Mouse (Mus musculus) frontal cortex, postnatal 36 days (tissue): ENCODE measurements at regions not wholly inside any gene's neighbourhood (a gene's known extent, or its start where the extent isn't known, plus 50 kb on each side); places are given as distances from the start of the nearest gene placed in this dataset.

ENCODE experiments used
- DNase-seq, 2 experiments: peaks; one replicate each; pipeline ENCODE4 v3.0.0; 2022; ENCODE audit warnings: low spot score in 2 of 2

DNA sequence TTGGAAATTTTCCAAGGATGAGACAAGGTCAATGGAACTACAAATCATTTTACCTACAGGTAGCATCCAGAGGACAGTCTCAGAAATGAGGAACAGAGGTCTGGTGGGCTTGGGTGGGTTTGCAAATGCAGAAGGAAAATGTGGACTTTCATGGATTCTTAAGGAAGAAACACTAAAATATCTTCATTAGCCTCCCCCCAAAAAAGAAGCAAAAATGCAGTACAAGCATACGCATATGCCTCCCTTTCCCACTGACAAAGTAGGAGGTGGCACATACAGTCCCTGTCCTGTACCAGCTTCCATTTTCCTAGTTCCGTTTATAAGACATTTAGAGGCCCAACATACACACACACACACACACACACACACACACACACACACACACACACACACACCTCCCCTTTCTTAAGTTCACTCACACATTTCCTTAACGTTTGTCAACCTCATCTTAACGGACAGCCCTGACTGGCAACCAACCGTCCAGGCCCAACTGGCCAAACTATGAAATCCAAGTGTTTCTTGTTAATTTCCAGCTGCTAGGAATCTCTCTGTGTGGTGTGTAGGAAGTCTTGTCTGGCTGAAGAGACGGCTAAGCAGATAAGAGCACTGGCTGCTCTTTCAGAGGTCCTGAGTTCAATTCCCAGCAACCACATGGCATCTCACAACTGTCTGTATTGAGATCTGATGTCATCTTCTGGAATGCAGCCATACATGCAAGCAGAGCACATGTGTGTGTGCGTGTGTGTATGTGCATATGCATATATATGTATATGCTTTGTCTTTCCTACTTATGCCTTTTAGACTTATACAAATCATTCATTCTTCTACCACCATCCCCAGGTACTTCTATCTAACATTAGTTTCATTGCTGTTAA lies 206.6 kb upstream of the Hnrnpa3 start:
- DNase-seq, result no peak

GRCm38 (mm10) chr2:75455481-75455880 lies 203.6 kb upstream of the Hnrnpa3 start:
- no peak for DNase-seq

DNA sequence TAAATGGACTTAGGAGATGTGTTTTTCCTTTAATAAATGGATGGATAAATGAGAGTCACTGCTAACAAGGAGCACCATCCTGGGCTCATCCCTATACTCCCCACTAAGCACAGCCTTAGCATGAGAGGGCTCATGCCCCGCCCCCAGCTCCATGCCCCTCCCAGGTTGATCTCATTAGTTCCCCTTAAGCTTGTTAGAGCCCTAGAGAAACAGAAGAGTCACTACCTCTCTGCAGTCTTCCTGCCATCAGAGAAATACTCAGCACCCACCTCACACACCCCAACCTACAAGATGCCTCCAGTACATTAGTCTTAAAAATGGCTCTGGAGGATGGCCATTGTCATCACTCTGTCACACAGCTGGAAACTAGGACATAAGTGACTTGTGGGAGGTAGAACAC lies 202.8 kb upstream of the Hnrnpa3 start:
- no peak for DNase-seq

GRCm38 (mm10) chr2:75457423-75457822 lies 201.6 kb upstream of the Hnrnpa3 start:
- no peak for DNase-seq

DNA sequence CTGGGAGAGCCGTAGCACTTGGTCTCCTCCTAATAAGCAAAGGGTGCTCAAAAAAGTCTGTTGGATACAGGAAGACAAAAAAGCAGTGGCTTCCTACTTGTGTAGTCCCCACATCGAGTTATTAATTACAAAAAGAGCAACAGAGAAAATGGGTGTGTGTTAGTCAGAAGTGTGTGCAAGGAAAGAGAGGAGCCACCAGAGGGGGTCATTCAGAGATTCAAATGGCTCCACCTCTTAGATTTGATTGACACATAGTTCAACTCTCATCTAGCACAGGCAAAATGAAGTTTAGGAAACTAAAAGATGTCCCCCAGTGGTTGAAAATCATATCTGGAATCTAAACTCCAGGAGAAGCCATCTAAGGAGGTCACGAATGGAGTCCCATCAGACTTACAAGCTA lies 200.2 kb upstream of the Hnrnpa3 start:
- DNase-seq, result no peak

DNA sequence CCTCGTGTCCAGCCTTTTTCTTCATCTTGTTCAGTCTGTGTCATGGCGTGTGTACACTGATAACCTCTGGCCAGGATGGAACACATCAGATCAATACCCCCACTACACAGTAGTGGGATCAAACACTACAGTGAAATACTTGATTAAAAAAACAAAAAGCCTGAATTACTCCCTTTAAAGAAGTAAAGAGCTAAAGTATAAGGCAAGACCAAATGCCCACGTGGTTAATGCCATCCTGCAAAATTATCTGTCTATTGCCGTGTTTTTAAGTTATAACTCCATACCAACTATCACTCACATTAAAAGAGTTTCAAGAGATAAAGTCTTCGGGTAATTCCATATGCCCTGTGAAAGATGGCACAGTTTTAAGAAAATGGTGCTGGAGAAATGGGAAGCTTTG lies 198.6 kb upstream of the Hnrnpa3 start:
- no peak for DNase-seq

GRCm38 (mm10) chr2:75461019-75461418 lies 198.0 kb upstream of the Hnrnpa3 start:
- no peak for DNase-seq

DNA sequence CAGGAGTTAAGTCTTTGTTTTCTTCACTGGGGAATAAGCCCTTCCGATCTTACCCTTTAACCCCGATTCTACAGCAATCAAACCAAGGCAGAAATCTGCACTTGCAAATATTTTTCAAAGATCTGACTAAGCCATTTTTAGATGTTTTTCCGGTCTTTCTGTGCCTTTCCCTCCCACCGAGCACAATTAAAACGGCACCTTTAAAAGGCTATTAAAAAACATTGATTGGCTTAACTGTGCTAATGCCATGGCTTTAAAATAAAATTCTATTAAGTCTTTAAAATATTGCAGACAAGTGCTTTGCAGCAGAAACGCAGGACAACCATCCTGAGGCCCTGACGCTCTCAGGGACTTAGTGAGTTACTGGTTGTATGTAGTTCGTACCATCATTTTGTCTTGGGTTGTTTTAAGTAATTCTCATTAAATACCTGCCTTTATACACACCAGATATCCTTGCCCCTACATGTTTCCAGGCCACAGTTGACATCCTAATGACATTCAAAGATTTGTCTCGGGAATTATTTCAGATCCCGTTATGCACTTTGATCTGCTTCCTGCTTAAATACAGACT lies 197.6 kb upstream of the Hnrnpa3 start:
- no peak for DNase-seq

DNA sequence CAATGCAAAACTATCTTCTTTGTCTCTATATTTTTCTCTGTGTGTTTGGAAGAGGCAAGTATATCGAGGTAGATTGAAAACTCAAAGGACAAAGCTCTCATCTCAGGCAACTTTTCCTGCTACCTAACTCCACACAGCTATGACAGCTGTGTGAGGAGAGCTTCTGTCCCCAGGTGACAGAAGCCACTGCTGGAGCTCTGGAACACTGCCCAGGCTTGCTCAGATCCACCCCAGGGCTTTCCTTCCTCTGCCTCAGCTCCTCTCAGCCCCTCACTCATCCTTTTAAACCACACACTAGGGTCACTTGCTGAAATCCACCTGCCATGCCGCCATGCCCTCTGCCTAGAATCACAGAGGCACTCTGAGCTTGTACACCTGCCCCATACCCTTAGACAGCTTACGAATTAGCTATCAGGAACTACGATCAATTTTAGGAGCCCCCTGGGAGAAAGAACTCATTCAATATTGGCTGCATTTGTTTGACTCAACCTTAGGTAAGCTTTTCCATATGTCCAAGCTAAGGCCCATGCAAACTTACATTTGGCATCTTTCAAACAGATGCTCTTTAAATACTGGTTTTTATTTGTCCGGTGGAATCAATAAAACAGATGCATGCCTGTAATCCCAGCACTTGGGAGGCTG lies 196.9 kb upstream of the Hnrnpa3 start:
- no peak for DNase-seq

- DNase-seq, result no peak
Observed at GRCm38 (mm10) chr2:75463091-75463490, 196.0 kb upstream of the Hnrnpa3 start.

DNA sequence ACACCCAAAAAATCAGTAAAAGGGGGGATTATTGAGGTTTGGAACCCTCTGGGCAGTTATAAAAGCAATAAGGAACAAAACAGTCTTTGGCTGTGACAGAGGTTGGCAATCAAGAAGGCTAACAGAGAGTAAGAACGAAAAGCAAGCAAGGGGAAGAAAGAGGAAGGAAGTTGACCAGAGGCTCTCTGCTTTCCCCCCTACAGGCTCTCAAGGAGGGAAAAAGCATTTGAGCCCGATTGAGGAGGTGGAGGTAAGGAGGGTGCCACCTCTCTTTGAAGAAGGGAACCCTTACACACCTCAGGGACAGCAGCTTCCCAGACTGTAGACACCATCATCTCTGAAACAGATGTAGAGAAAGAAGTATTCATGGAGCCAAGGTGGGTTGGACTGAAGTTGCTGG lies 194.6 kb upstream of the Hnrnpa3 start:
- no peak for DNase-seq

GRCm38 (mm10) chr2:75468851-75469250 lies 190.2 kb upstream of the Hnrnpa3 start:
- DNase-seq, result no peak

DNA sequence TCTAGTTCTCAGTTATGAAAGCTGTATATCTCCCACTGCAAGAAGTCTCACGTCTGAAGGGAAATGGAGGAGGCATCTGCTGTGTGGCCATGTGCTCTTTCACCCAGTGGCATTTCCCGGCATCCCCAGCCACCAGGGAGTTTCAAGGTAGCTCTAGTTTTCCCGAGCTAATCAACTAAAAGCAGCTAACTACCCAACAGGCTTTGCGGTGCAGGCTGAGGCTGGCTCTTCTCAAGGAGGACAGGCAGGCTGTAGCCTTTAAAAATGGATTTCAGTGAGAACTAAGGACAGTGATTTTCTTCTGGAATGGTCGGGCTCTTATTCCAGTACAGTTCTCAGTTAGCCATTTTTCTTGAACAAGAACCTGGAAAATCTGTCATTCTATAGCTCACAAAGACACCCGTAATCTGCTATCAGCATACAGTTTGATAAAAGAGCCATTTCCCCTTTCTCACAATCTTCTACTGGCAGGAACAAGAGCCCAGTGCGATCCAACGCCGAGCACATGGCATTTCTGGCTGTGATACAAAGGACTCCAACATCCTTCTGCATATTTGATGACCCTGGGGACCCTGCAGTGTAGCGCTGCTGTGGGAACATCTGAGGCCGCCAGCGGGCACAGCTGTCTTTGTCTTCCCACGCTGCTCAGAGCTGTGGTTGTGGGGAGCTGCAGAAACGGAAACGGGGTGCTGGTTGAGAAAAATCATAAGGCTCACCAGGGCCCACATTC lies 188.9 kb upstream of the Hnrnpa3 start:
- peak; percentile 24 to 41 for DNase-seq

GRCm38 (mm10) chr2:75470688-75471054 lies 188.4 kb upstream of the Hnrnpa3 start:
- no peak for DNase-seq

DNA sequence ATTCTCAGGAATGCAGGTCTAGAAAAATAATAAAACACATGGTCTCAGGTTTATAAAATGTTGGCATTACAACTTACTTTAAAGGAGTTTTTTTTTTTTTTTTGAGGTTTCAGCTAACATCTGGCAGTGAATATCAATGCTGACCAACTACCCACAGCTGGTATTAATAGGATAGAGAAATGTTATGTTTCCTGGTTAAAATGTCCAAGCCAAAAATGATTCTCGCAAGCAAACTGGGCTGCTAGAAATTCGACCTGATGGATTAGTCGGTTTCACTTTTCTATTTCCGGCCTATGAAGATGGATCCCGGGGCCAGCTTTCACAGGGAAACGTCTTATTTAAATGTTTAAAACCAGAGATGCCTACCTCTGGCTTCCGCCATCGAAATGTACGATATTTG lies 186.6 kb upstream of the Hnrnpa3 start:
- no peak for DNase-seq

DNA sequence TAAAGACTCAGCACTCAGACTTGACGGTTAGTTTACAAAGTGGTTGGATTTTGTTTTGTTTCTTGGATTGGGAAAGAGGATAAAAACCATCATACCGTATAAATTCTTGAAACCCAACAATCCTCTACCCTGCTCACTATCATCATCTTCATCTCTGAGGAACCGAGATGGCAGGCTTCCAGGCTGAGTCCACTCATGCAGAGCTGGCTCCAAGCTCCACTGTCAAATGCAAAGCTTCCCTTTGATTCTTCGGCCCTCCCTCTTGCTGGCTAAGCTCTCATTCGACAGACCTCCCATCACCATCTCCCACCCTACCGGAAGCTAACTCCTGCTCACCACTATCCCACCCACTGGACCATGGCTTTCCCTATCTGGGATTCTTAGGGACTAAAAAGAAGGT lies 184.6 kb upstream of the Hnrnpa3 start:
- DNase-seq, result no peak

DNA sequence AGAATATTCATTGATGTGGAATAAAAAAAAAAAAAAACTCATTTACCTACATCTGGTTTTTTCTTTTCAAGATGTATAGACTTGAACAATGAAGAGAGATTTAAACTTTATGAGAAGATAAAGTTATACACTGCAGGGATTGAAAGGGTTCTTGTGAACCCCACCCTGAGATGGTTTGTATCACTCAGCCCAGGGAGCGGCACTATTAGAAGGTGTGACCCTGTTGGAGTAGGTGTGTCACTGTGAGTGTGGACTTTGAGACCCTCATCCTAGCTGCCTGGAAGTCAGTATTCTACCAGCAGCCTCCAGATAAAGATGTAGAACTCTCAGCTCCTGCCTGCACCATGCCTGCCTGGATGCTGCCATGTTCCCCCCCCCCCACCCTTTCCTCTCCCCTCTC lies 182.7 kb upstream of the Hnrnpa3 start:
- DNase-seq, result no peak

DNA sequence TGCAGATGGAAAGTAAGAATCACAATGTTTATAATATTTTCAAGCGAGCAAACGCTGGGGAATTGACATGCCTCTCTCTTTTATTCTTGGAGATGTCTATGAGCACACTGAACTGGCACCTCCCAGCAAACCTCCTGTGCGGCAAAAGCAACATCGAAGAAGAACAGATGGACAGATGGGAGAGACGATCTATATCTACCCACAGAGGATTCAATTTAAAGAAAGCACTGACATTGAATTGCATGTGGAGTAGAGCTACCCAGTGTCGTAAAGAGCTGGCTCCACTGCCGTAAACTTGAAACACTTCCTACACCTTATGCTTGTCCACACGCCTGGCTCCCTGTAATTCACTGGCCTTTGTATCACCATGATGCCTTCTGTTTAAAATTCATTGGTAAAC lies 182.0 kb upstream of the Hnrnpa3 start:
- DNase-seq, result peak; percentile 13 to 26

GRCm38 (mm10) chr2:75479546-75479945 lies 179.5 kb upstream of the Hnrnpa3 start:
- no peak for DNase-seq

DNA sequence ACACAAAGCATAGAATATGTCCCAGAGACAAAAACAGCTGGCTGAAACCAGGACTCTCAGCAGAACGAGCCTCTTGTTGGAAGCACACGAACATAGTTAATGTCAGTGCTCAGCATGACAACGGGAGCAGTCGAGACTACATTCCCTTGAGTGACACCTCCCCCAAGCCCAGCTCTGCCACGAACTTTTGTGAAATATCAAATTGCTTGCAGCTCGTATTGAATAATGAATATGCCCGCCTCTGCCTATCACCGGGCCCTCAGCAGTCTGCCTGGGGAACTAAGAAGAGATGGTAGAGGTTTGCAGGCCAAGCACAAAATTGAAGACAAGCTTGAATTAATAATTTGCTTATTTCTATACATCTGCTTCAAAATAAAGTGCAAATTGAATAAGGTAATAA lies 177.2 kb upstream of the Hnrnpa3 start:
- no peak for DNase-seq

DNA sequence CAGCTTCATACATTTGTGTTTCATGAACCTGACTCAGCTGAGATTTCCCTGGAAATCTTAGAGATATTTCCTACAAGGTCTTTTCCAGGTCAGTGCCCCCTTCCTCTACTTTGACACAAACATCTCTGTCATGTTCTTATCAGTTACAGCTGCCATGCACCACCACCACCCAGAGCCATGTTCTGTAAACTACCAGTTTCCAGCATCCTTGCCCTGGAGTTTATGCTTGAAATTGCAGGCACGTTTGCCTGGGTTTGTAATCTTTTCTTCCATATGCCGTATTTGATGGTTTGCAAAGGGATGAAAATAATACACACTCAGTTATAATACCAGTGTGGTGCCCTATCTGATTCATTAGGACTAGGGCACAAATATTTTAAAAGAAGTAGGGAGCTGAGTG lies 176.6 kb upstream of the Hnrnpa3 start:
- no peak for DNase-seq

GRCm38 (mm10) chr2:75484951-75485350 lies 174.1 kb upstream of the Hnrnpa3 start:
- DNase-seq, result no peak
